Mouse (Mus musculus) midbrain, postnatal 0 days (tissue): ENCODE data around the gene Lrrc74a. TPM values are rescaled to one million over a fixed set of nuclear protein-coding genes. Genes with fewer than 3 reads are reported as not detected.
A peak's percentile ranks its signal among the peaks of the same experiment; 100 is the strongest.

Experiments used
- ATAC-seq: fragments of 200-750 bp; cut with Nextera tagmentation; 2 replicates; pipeline ENCODE4 v1.8.0; 2017; ENCODE audit warnings: moderate number of reproducible peaks, mild to moderate bottlenecking, moderate TSS enrichment, moderate library complexity; ENCODE audit not compliant: low FRiP score
- DNase-seq: peaks from one replicate; pipeline ENCODE4 v3.0.0-alpha.2; 2015; ENCODE audit warnings: low spot score
- H3K27ac ChIP-seq: fragments of 300-500 bp; sonication (generic); 2 replicates; pipeline ENCODE4 v1.5.1; 2014; ENCODE audit warnings: low read depth, mild to moderate bottlenecking, low read length, mixed read lengths
- H3K27me3 ChIP-seq: fragments of 300-500 bp; sonication (generic); 2 replicates; pipeline ENCODE4 v1.6.1; 2014; ENCODE audit warnings: low read length, control low read depth, mixed read lengths; ENCODE audit not compliant: insufficient read depth
- H3K36me3 ChIP-seq: fragments of 300-500 bp; sonication (generic); 2 replicates; pipeline ENCODE4 v1.6.1; 2014; ENCODE audit warnings: low read length, control low read depth, mixed read lengths; ENCODE audit not compliant: insufficient read depth
- H3K4me1 ChIP-seq: fragments of 300-500 bp; sonication (generic); 2 replicates; pipeline ENCODE4 v1.6.1; 2014; ENCODE audit warnings: mild to moderate bottlenecking, control low read depth, antibody characterized with exemption, low read length, mixed read lengths; ENCODE audit not compliant: insufficient read depth
- H3K4me2 ChIP-seq: fragments of 300-500 bp; sonication (generic); 2 replicates; pipeline ENCODE4 v1.6.1; 2014; ENCODE audit warnings: low read depth, mild to moderate bottlenecking, low read length, mixed read lengths; ENCODE audit not compliant: poor library complexity, severe bottlenecking
- H3K4me3 ChIP-seq: fragments of 300-500 bp; sonication (generic); 2 replicates; pipeline ENCODE4 v1.5.1; 2014; ENCODE audit warnings: low read depth, mild to moderate bottlenecking, low read length, moderate library complexity
- H3K9ac ChIP-seq: fragments of 300-500 bp; sonication (generic); replicated peaks from 2 replicates; pipeline ENCODE4 v1.6.1; 2014; ENCODE audit warnings: mild to moderate bottlenecking, low read length, moderate library complexity, mixed read lengths; ENCODE audit not compliant: poor library complexity, severe bottlenecking
- H3K9me3 ChIP-seq: fragments of 300-500 bp; sonication (generic); 2 replicates; pipeline ENCODE4 v1.6.1; 2016; ENCODE audit warnings: low read length, control low read depth
- CTCF ChIP-seq: IDR thresholded peaks from 2 replicates; pipeline ENCODE4 v1.5.1; 2016; ENCODE audit warnings: antibody characterized with exemption, mild to moderate bottlenecking
- WGBS: fragments of 180-500 bp; shearing (Covaris S2); extraction: QIAGEN DNeasy Blood & Tissue Kit; methylation state at CpG from one replicate; pipeline ENCODE4 v1.1.7; 2014; 5-methylcytosine and 5-hydroxymethylcytosine counted together
- polyA plus RNA-seq: library from polyadenylated mRNA; unstranded; fragments of >200 nt; fragmentation: Nextera tagmentation; extraction: Ambion mirVana; gene quantifications from 2 replicates; pipeline ENCODE4 v1.2.1, GENCODE M21; 2015
- total RNA-seq: library from RNA; depleted of rRNA; stranded (reverse); fragments of >200 nt; gene quantifications from 2 replicates; pipeline ENCODE4 v1.2.3, GENCODE M21; 2014

Lrrc74a gene
- total and polyA plus RNA-seq, 2 experiments from 2014 or later, result not detected

DNA sequence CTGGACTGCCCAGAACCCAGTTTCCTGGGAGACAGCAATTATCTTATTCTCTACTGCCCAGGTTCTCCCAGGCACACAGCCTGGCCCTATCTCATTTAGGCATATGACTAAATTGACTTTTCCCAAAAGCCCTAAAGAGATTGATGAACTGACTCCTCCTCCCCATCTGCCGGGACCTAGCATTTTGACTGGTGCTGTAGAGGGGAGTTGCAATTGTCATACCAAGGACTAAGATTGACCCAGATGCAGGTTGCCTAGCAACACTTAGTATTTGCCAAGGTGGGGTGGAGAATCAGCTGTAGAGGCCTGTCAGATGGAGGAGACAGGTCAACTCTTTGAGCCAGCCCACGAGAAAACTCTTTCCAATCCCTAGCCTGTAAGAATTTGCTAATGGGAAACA lies 36.2 kb upstream of the Lrrc74a start:
- WGBS, result 40% methylated on average over 2 of the region's 2 CpGs
- Histone ChIP-seq H3K9ac (no peak overlapping the region), H3K4me3 (no peak overlapping the region), H3K27me3 (no peaks in the 10 kb centered on the region), H3K4me1 (no peaks in the 10 kb centered on the region; the same call in 1 of the 2 replicates), H3K27ac (no peak overlapping the region), H3K36me3 (peaks cover 35% of the 10 kb centered on the region), H3K9me3 (no peaks in the 10 kb centered on the region), H3K4me2 (no peak overlapping the region)
- TF ChIP-seq CTCF, result no peak
- ATAC-seq (no peak), DNase-seq (no peak)

DNA sequence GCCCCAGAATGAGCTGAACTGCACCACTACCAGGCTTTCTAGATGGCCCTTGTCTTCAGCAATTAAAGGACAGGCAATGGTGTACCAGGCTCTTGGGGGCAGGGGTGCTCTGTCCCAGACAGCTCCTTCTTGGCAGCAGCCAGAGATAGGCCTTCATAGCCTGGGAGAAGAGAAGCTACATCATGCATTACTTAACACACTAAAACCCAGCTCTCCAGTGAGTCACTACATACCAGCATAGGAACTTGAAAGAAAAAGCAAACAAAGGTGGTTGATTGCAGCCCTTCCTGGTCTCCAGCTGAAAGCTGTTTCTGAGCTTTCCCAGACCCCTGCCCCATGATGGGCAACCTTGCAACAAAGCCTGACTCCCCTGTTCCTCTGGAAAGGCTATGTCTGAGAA lies 35.6 kb upstream of the Lrrc74a start:
- TF ChIP-seq CTCF, result no peak
- DNase-seq, result no peak
- no peaks in the 10 kb centered on the region for H3K27me3 ChIP-seq
- no peak for ATAC-seq
- H3K27ac ChIP-seq, result no peak overlapping the region
- peaks cover 38% of the 10 kb centered on the region for H3K36me3 ChIP-seq
- H3K4me3 ChIP-seq, result no peak overlapping the region
- H3K9ac ChIP-seq, result no peak overlapping the region
- H3K4me1 ChIP-seq, result no peaks in the 10 kb centered on the region; the same call in 1 of the 2 replicates
- no peak overlapping the region for H3K4me2 ChIP-seq
- H3K9me3 ChIP-seq, result no peaks in the 10 kb centered on the region

DNA sequence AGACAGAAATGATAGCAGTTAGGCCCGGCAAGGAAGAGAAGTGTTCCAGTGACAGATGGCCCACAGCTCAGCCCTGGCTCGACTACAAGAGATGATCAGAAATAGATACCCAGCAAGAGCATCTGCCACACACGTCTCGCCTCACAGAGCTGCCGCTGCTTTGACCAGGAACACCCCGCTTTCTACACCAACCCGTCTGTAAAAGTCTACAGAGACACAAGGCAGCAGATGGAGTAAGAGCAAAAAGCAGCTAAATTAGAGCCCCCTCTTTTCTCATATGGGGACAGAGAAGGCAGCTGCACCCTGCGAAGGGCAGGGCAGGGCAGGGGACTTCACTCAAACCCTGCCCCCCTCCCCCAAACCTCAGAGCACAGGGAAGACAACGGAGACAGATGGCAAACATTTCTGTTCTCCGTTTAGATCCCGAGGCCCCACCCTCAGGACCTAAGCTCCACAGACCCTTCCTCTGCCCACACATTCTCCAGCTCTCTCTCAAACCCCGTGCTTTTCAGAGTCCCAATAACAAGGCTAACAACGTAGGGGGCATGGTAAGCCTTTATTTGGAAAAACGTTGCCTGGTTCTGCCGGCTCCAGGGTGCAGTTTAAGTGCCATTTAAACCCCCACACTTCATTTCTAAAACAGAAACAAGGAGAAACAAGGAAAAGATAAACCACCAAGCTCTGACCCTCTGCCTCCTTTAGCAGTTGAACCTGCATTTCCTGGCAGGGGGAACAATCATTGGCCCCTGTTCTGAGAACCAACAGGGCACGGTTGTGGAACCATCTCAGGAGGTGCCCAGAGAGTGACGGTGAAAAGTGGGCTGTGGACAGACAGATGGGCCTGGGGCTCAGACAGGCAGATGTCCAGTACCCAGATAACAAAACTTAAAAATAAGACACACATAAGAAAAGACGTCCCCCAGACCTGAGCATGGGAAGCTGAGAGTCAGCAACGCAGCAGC lies 33.9 kb upstream of the Lrrc74a start:
- no peak overlapping the region for H3K27ac ChIP-seq
- H3K27me3 ChIP-seq, result no peaks in the 10 kb centered on the region
- no peak for TF ChIP-seq CTCF
- no peak overlapping the region for H3K9ac ChIP-seq
- ATAC-seq, result no peak; the same call in 1 of the 2 replicates
- H3K4me2 ChIP-seq, result no peak overlapping the region
- DNase-seq, result peak; percentile 86
- 33% methylated on average over 19 of the region's 19 CpGs for WGBS
- no peaks in the 10 kb centered on the region; the same call in 1 of the 2 replicates for H3K4me1 ChIP-seq
- H3K36me3 ChIP-seq, result peaks cover 22% of the 10 kb centered on the region
- no peaks in the 10 kb centered on the region for H3K9me3 ChIP-seq
- no peak overlapping the region for H3K4me3 ChIP-seq

DNA sequence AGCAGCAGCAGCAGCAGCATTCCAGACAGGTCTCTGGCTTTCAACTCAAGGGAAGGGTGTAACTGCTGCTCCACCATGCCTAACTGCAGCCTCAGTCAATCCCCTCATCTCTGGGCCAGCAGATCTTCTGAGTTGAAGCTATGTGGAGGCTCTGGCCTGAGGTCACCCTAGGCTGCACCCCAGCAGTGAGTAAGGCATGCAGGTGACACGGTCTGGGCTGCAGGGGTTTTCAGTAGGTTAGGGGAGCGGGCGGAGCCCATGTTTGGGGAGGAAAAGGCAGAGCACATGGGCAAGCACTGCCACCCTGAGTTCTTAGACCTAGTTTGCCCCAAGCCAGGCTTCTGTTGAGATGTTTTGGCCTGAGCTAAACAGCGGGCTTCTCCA lies 33.2 kb upstream of the Lrrc74a start:
- WGBS, result 68% methylated on average over 4 of the region's 4 CpGs
- no peak for ATAC-seq

DNA sequence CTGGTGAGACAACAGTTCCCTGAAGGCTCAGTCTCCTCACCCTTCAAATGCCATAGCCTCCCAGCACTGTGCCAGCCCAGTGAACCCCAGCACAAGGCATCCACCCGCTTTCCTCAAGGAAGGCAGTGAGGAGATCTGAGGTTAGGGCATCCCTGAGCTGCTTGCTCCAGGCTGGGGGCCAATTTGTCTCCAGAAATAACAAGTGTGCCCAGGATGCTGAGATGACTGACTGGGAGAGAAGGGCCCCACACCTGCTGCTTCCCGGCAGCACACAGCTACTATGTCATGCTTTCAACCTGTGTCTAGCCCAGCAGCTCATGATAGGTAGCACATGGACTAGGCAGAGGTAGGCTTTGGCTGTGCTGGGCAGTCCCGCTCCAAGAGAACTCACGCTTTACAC lies 32.7 kb upstream of the Lrrc74a start:
- H3K4me1 ChIP-seq, result no peaks in the 10 kb centered on the region; the same call in 1 of the 2 replicates
- no peak overlapping the region for H3K27ac ChIP-seq
- H3K36me3 ChIP-seq, result peaks cover 11% of the 10 kb centered on the region
- H3K27me3 ChIP-seq, result no peaks in the 10 kb centered on the region
- no peak for DNase-seq
- WGBS, result 92% methylated on average over 4 of the region's 4 CpGs
- H3K4me3 ChIP-seq, result no peak overlapping the region
- no peak overlapping the region for H3K4me2 ChIP-seq
- ATAC-seq, result no peak
- no peak overlapping the region for H3K9ac ChIP-seq
- no peaks in the 10 kb centered on the region for H3K9me3 ChIP-seq
- no peak for TF ChIP-seq CTCF

More for the DNA sequence above, 33.2 kb upstream of the Lrrc74a start:
- no peak overlapping the region for H3K4me2 ChIP-seq
- no peak for DNase-seq
- peaks cover 16% of the 10 kb centered on the region for H3K36me3 ChIP-seq
- no peak overlapping the region for H3K4me3 ChIP-seq
- H3K9me3 ChIP-seq, result no peaks in the 10 kb centered on the region
- H3K9ac ChIP-seq, result no peak overlapping the region
- no peak overlapping the region for H3K27ac ChIP-seq
- H3K27me3 ChIP-seq, result no peaks in the 10 kb centered on the region
- TF ChIP-seq CTCF, result no peak
- H3K4me1 ChIP-seq, result no peaks in the 10 kb centered on the region; the same call in 1 of the 2 replicates

DNA sequence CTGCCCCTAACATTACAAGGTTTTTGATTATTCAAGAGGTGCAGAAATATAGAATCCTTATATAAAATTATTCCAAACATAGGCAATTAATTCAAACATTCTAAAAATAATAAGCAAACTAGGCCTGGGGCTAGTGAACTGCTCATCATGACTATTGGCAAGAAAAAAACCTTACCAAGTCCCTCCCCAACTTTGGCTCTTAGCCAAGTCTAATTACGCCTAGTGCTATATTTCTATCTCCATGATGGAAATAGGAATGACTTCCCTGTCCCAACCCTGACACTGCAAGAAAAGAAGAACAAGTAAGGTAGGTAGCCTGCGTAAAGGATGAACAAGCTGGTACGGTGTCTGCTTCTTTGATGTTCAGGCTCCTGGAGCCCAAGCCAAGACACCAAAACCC lies 31.5 kb upstream of the Lrrc74a start:
- Histone ChIP-seq H3K27me3 (no peaks in the 10 kb centered on the region), H3K27ac (no peak overlapping the region), H3K36me3 (peaks cover 10% of the 10 kb centered on the region; the same call in 1 of the 2 replicates), H3K4me1 (no peaks in the 10 kb centered on the region; the same call in 1 of the 2 replicates), H3K4me3 (no peak overlapping the region), H3K9ac (no peak overlapping the region), H3K9me3 (no peaks in the 10 kb centered on the region), H3K4me2 (no peak overlapping the region)
- no peak for TF ChIP-seq CTCF
- ATAC-seq, result no peak
- 90% methylated on average over 3 of the region's 3 CpGs for WGBS
- DNase-seq, result no peak
